Mouse (Mus musculus) B cell, adult 2 months (primary cell): ENCODE results near the gene Abca8b.
"Not testable (repeated sequence)": the region's sequence is repeated elsewhere in the genome, so short reads cannot be mapped to it uniquely, and the experiment has no call there.

Source experiments
- DNase-seq, 2 experiments: peaks; one replicate each; pipeline ENCODE4 v3.0.0; 2022

Abca8b gene

DNA sequence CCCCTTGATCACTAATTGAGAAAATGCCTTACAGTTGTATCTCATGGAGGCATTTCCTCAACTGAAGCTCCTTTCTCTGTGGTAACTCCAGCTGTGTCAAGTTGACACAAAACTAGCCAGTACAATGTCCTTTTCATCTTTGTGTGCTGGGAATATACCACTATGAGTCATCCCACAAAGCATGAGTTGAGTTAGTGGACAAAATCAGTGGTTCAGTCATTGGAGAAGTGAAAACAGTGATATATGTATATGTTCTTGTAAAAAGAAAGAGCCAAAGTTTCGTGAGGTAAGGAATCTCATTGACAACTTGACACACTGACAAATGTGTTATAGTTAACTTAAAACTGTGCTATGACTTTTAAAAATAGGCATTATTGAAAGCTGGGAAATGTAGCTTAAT, 83.5 kb downstream of the Abca8b start:
- not testable (repeated sequence) for DNase-seq

DNA sequence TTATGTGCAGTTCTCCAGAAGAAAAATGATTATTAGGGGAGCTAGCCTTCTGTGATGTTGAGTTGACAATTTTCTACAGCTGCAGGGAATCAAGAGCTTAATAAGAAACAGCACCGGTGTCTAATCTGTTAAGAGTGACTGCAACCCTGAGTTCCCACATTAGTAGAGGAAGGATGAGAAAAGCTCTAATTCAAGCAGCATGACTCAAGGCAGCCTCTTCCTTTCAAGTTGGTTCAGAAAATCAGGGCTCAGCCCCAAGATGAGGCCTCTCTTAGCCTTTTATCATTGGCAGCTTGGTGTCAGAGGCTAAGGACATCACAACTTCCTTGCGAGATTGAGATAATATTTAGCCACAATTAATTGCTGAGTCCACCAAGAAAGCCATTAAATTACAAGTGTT, 85.8 kb downstream of the Abca8b start:
- DNase-seq = no peak

- no peak for DNase-seq
These were observed 87.2 kb downstream of the Abca8b start for GRCm38 (mm10) chr11:109908207-109909031.

DNA sequence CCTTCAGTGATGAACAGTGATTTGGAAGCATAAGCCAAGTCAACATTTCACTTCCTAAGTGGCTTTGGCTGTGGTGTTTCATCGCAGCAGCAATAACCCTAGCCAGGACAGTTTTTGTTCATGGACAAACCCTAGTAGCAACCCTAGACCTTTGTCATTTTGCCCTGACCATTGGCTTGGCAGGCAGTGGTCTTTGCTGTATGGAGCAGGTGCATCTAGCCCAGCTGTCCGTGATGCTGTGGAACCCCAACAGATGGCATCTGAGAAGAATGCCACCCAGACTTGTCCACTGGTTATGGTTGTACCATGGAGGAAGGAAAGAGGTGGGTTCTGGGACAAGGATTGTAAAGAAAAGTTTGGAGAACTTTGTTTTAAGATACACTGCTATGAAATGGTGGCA, 88.1 kb downstream of the Abca8b start:
- DNase-seq = no peak

DNA sequence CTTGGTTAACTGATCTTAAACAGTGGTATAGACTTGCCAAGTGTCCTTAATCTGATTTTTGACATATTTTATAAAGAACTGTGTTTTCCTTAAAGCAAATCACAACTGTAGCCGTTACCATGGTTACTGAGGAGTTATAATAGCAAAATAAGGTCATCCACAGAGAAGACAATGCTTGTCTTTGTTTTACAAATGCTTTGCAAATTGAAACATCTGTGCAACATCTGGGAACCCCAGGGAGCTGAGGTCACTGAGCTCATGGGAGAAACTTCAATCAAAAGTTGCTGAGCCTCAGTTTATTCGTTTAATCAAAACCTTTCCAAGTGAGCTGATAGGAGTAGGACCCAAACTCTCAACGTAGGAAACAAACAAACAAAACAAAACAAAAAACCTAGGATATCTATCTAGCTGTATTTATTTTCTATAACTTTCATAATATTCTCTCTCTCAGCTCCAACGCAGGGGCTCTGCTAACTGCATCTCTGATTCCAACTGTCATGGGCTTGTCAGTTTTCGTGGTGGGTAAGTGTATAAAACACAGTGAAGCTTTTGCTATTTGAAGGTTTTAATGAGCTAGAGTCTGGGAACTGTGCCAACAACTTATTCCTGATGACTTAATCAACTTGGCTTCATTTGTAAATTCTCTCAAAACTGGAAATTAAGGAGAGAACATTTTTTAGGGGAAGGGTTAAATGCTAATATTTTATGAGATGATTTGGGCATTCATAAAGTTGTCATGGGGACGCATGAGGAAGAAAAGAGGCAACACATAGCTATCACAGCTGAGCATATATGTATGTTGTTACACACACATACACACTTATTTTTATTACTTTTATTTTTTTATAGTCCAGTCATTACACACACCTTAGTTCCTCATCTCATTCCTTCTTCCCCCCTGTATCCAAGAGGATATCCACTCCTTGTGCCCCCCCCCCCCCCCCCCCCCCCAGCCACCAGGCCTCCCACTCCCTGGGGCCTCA, 92.7 kb downstream of the Abca8b start:
- no peak for DNase-seq

GRCm38 (mm10) chr11:109900491-109901241, 95.0 kb downstream of the Abca8b start:
- DNase-seq = no peak

DNA sequence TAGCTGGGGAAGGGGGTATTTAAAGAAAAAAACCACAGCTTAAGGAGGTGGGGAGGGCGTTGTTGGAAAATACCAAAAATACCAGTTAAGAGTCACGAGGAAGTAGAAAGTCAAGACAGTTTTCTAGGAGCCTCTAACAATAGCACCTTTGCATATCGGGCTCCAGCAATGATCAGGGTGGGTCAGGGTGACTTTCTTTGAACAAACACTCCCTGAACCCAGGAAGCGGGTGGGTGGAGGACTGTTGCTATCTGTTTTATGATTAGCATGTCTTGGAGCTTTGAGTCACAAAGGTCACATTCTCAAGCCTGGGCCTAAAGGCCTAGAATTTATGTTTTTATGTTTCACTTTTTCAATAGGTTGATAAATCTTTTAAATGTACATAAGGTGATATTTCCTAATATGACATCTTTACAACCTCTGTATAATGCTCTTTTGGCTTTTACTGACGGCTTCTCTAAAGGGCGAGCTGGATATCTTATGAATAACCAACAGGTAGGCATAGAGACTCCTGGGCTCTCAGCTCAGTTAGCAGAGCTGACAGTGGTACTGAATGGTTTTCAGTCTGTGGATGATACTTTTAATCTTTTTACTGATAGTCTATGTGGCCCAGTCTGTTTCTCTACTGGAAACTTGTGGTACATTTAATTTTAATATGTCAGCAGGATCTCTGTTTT, 96.7 kb downstream of the Abca8b start:
- no peak for DNase-seq

DNA sequence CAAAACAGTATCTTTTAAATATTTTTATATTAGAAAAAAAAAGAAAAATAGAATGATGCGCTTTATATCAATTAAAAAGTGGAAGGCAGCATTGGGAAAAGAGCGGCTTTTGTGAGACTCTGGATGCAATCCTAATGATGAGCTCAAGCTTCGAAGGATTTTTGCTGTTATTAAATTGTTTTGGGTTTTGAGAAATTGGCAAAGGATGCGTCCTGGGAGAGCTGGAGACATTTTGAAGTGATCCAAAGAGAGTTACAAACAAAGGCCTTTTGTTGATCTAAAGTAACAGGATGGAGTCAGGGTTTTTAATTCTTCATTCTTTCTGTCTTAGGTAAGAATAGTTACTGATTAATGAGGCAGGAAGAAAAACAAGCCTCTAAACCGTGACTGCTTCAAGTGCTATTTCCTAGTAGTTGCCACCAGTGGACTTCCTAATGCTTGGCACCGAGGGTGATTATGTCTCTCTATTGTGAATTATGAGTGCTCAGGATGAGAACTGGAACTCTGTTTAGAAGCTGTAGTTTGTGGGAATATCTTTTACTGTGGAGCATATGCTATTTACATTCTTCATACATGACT, 99.6 kb downstream of the Abca8b start:
- no peak for DNase-seq

GRCm38 (mm10) chr11:109895496-109895895, 100.1 kb downstream of the Abca8b start:
- DNase-seq = no peak

DNA sequence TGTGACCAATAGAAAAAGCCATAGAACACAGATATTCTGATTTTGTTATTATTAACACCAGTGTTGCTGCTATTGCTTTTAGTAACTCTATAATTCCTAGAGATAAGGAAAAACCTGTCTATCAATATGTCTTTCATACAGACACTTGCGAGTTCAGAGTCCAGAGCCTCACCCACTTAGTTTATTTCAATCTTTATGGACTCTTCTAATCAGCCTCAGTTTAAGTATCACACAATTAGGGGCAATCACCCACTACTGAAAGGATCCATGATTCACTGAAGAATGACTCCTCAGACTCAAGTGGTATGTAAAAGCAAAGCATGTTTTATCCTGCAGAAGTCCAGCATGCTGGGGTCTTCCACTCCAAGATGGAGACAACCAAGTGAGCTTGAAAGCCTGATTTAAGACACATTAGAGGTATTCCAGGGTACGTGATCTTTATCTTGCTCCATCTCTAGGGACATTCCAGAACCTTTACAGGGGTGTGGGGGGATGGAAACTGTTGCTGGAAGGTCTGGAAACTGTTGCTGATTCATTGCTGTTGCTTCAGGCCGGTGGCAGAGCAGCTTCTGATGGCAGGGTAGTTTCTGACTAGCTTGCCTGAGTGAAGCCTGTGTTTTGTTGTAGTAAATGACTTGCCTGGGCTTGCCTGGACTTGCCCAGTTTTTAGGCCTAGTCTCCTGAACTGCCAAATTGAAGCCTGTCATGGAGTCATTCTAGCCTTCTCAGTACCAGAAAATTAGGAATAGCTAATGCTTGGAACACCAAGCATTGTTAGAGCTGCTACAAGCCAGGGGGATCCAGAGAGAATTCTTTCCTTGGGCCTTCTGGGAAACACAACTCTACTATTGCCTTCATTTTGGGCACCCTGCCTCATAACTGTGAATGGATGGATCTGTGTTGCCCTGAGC, 101.5 kb downstream of the Abca8b start:
- DNase-seq = no peak

DNA sequence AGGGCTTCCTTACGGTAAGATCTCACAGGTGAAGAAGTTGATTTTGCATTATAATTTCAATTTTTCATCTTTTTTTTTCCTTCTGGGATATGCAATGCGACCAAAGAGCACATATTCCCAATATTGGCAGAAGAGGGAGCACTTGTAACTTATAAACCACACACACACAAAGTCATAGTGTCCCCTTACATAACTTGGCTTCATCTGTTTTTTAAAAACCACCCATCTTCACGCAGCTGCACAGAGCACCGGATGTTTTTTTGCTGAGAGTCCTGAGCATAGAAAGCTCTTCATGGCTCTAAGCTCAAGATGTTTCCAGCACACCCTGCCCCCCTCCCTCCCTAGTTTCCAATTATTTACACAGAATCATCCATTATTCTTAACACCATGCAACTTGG, 103.7 kb downstream of the Abca8b start:
- no peak for DNase-seq

DNA sequence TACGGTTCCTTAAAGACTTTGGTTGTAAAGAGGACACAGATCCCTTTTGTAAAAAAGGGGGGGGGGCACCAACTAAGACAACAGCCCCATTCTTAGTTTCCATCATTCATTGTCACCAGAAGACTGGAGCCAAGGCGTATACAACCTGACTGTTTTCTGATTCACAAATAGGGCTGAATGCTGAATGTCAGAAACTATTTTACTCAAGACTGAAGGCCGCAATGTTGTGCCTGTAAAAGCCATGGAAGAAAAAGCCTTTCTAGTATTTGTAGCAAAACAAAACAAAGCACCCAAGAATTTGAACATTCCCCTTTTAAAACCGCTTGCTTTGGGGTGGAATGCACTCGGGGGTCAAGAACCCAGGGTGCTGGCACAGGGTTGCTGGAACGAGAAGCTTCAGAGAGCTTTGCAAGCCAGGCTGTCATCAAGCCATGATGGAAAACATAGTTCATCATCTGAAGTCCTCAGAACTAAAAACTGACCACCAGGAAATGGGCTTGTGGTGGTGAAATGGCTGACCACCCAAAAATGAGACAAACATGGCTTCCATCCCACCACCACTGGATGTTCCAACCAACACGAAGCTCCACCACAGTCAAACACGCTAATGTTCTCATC, 104.2 kb downstream of the Abca8b start:
- no peak for DNase-seq

DNA sequence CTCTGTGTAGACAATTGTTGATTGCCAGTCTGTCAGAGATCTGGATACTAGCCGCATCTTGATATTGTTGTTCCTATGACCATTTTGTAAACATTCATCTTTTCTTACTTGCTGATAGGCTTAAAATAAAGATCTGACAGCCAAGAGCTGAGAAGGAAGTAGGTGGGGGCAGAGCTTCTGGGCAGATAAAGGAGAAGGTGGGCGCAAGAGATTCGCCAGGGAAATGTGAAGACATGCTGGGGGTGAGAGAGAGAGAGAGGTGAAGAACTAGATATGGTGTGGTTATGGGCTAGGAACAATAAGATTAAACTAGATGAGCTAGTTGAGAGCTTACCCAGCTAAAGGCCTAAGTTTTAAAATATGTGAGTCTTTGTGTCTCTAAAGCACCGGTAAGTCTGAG, 106.0 kb downstream of the Abca8b start:
- DNase-seq = no peak

DNA sequence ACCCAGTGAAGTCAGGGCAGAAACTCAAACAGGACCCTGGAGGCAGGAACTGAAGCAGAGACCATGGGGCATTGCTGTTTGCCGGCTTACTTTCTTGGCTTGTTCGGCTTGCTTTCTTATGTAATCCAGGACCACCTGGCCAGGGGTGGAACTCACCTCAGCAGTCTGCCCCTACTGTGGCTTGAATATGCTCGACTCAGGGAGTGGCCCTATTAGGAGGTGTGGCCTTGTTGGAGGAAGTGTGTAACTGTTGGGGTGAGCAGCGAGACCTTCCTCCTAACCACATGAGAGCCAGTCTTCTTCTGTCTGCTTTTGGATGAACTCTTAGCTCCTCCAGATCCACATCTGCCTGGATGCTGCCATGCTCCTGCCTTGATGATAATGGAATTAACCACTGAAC, 108.9 kb downstream of the Abca8b start:
- no peak for DNase-seq

GRCm38 (mm10) chr11:109885521-109885920, 110.1 kb downstream of the Abca8b start:
- DNase-seq = no peak

- DNase-seq = no peak
These were observed 110.8 kb downstream of the Abca8b start for GRCm38 (mm10) chr11:109884801-109885200.

- no peak for DNase-seq
These were observed 111.5 kb downstream of the Abca8b start for GRCm38 (mm10) chr11:109884126-109884525.
